Comparison of ENCODE assay signal across 13 mouse cellular contexts in genomic region chr9:53472806-53473518, GRCm38 (mm10).
"Had no signal": no experiment of that assay in that cellular context is flagged by ENCODE, and none has a peak within 500 bp of the region (broad histone marks: within the 10 kb centered on the region; RNA-seq: fewer than 3 reads in every experiment).

No protein-coding gene starts in this region.

- H3K4me2 ChIP-seq: kidney, embryonic 15.5 days; limb, embryonic 13.5 days; liver, embryonic 11.5 days; liver, embryonic 15.5 days; midbrain, embryonic 13.5 days had no signal

- H3K4me1 ChIP-seq: kidney, embryonic 15.5 days; limb, embryonic 13.5 days; liver, embryonic 15.5 days; midbrain, embryonic 13.5 days had no signal

- H3K27ac ChIP-seq: kidney, embryonic 15.5 days; limb, embryonic 13.5 days; liver, embryonic 15.5 days; midbrain, embryonic 13.5 days had no signal

- H3K9ac ChIP-seq: kidney, embryonic 15.5 days; limb, embryonic 13.5 days; liver, embryonic 15.5 days; midbrain, embryonic 13.5 days had no signal

- H3K4me3 ChIP-seq: kidney, embryonic 15.5 days; limb, embryonic 13.5 days; liver, embryonic 15.5 days; midbrain, embryonic 13.5 days had no signal

- DNase-seq: kidney, adult 2 months; kidney, postnatal 14 days; left cerebral cortex, postnatal 4 days; lung, postnatal 10 days; right cerebral cortex, postnatal 4 days; spleen, adult 18-20 months; thymus, adult 18-20 months; thymus, postnatal 14 days had no signal

- H3K27me3 ChIP-seq: kidney, embryonic 15.5 days; limb, embryonic 13.5 days; liver, embryonic 15.5 days; midbrain, embryonic 13.5 days had no signal

- H3K36me3 ChIP-seq: liver, embryonic 15.5 days had no signal

- ATAC-seq: midbrain, embryonic 13.5 days had no signal

- H3K9me3 ChIP-seq: kidney, embryonic 15.5 days; limb, embryonic 13.5 days; liver, embryonic 15.5 days; midbrain, embryonic 13.5 days had no signal
